Mouse (Mus musculus) kidney, adult 2 months (tissue): Measurements from ENCODE around the gene Capsl. TPM values are rescaled to one million over a fixed set of nuclear protein-coding genes. Genes with fewer than 3 reads are reported as not detected.

Experiments
- DNase-seq: peaks from one replicate; pipeline ENCODE4 v3.0.0; 2021
- H3K27ac ChIP-seq: fragments of 200-500 bp; 2 replicates; pipeline ENCODE4 v1.5.1; 2012; ENCODE audit warnings: low read depth, low read length, control low read depth, inconsistent platforms; ENCODE audit not compliant: insufficient read depth
- H3K27me3 ChIP-seq: fragments of 200-500 bp; replicated peaks from 2 replicates; pipeline ENCODE4 v1.6.1; 2012; ENCODE audit warnings: mild to moderate bottlenecking, moderate library complexity, low read length, inconsistent platforms; ENCODE audit not compliant: control insufficient read depth, insufficient read depth
- H3K36me3 ChIP-seq: fragments of 200-500 bp; 2 replicates; pipeline ENCODE4 v1.6.1; 2012; ENCODE audit warnings: mild to moderate bottlenecking, moderate library complexity, low read length, inconsistent platforms; ENCODE audit not compliant: control insufficient read depth, insufficient read depth
- H3K4me1 ChIP-seq: fragments of 200-500 bp; 2 replicates; pipeline ENCODE4 v1.6.1; 2011; ENCODE audit warnings: low read length; ENCODE audit not compliant: control insufficient read depth, insufficient read depth
- H3K4me3 ChIP-seq: fragments of 200-500 bp; 2 replicates; pipeline ENCODE4 v1.5.1; 2011; ENCODE audit warnings: mild to moderate bottlenecking, low read depth, low read length, control low read depth; ENCODE audit not compliant: insufficient read depth
- CTCF ChIP-seq: fragments of 200-500 bp; conservative IDR thresholded peaks from 2 replicates; pipeline ENCODE4 v1.5.1; 2011; ENCODE audit warnings: low read depth, mild to moderate bottlenecking, control low read depth, low read length, moderate library complexity, mixed read lengths; ENCODE audit not compliant: insufficient read depth, insufficient read length
- POLR2A ChIP-seq: fragments of 200-500 bp; IDR thresholded peaks from one replicate; pipeline ENCODE4 v1.6.1; 2011; ENCODE audit warnings: low read depth, low read length, control low read depth
- WGBS: fragments of 180-500 bp; shearing (Covaris S2); methylation state at CpG from one replicate; pipeline ENCODE4 v1.1.7; 2018; 5-methylcytosine and 5-hydroxymethylcytosine counted together
- polyA plus RNA-seq: library from polyadenylated mRNA; depleted of rRNA; stranded (reverse); fragments of >200 nt; gene quantifications from 2 replicates; pipeline ENCODE4 v1.2.3, GENCODE M21; 2012

Capsl gene
- polyA plus RNA-seq, 1 experiment = 0.33 TPM

DNA sequence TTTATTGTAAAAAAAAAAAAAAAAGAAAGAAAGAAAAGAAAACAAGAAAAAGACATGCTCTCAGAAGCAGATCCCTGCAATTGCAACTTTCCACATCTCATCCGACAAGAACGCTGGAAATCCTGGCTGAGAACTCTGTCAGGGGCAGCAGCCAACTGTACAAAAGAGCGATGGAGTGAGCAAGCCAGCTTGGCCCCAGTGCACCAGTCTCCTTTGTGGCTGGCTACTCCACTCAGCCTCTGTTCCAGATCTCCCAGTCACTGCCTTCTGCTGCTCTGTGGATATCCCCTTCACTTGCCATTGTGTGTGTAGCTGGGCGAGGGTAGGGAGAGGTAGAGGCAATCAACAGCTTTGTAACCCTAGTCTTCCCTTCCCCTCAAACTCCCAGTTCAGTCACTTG is 18.4 kb downstream of the Capsl start:
- WGBS = 82% methylated on average over 4 of the region's 4 CpGs
- H3K36me3 ChIP-seq = no peaks in the 10 kb centered on the region
- no peak for DNase-seq
- no peak overlapping the region for H3K4me3 ChIP-seq
- H3K4me1 ChIP-seq = no peaks in the 10 kb centered on the region
- TF ChIP-seq POLR2A = no peak
- no peak for TF ChIP-seq CTCF
- no peak overlapping the region for H3K27ac ChIP-seq
- no peaks in the 10 kb centered on the region for H3K27me3 ChIP-seq

DNA sequence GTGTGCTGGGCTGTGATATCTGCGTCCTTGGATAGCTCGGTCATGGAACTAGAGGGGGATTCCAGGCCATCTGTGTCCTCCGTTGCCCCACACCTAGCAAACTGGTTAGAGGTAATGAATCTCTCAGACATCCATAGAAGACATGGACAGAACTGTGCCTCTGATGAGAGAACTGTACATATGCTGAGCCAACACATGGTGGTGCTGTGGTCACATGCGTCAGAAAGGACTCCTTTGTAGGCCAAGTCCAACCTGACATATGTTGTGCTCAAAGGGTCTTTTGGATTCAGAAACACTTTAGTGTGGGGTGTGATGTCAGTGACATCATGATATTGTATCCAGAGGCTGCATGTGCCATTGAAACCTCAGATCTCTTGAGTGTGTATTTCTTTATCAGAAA is 19.4 kb downstream of the Capsl start:
- Histone ChIP-seq H3K27ac (no peak overlapping the region), H3K4me1 (no peaks in the 10 kb centered on the region), H3K27me3 (no peaks in the 10 kb centered on the region), H3K4me3 (no peak overlapping the region), H3K36me3 (no peaks in the 10 kb centered on the region)
- DNase-seq = peak; percentile 26
- 52% methylated on average over 4 of the region's 4 CpGs for WGBS
- TF ChIP-seq POLR2A (no peak), CTCF (peak; percentile 75)

DNA sequence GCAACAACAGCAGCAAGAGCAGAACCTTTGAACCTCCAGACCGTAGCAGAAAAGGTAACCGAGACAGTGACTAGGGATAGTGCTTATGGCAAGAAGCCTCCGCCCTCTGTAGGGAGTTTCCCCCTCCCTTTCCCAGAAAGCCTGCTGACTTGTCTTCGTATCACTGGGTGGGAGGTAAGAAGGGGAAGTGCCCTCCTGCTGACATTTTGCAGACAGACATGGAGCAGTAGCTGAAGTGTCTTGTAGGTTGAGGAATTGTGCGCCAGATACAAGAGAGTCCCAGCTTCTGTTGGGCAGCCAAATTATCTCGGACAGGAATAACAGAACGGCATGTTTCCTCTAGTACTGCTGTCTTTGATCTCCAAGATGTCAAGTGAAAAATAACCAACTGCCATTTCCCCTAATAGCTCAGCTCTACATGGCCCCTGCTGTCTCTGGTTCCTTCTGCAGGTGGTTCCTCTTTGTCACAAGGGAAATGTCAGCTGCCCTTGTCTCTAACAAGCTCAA is 27.7 kb downstream of the Capsl start:
- Histone ChIP-seq H3K36me3 (no peaks in the 10 kb centered on the region), H3K4me1 (no peaks in the 10 kb centered on the region), H3K4me3 (no peak overlapping the region), H3K27me3 (no peaks in the 10 kb centered on the region), H3K27ac (no peak overlapping the region)
- TF ChIP-seq POLR2A = no peak
- 43% methylated on average over 7 of the region's 7 CpGs for WGBS
- DNase-seq = no peak

DNA sequence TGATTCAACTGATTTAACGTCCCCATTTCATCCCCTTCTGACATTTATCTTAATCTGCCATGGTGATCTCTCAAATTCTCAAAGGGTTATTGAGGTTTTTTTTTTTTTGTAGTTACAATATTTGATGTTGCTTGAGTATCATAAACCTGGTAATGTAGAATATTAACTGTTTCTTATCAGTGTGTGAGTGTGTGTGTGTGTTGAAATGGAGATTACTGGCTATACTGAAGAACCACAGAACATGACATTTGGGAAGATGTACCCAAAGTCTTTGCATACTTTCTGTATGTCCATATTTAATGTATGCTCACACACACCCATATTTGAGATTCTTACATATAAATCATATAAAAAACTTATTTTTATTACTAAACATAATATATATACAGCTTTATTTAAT is 28.2 kb downstream of the Capsl start:
- no peaks in the 10 kb centered on the region for H3K4me1 ChIP-seq
- H3K27me3 ChIP-seq = no peaks in the 10 kb centered on the region
- WGBS = 42% methylated on average over 1 of the region's 1 CpGs
- H3K4me3 ChIP-seq = no peak overlapping the region
- H3K27ac ChIP-seq = no peak overlapping the region
- no peak for DNase-seq
- no peak for TF ChIP-seq POLR2A
- TF ChIP-seq CTCF = no peak
- no peaks in the 10 kb centered on the region for H3K36me3 ChIP-seq

DNA sequence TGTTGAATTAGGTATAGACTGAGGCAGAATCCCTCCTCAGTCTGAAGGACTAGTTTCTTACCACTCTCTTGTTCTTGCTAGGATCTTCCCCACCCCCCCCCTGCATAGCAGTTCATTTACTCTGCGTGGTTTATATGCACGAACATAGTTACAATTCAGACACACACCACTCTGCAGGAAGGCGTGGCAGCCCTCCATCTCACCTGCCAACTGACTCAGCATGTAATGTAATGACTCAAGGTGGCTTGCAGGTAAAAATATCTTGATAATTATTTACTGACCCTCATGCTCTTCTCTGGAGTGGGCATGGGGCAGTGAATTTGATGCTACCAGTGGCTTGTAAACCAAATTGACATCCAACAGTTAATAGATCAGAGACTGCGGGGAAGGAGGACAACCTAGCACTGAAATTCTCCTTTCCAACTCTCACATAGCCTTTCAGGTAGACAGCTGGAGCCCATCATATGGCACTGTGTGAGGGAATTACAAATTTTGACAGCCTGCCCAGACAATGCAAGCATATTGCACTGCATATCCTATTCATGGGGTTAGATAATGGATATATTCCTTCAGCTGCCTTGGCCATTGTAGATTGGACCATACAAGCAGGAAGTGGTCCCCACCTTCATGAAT is 35.3 kb downstream of the Capsl start:
- TF ChIP-seq POLR2A = no peak
- TF ChIP-seq CTCF = no peak
- Histone ChIP-seq H3K36me3 (no peaks in the 10 kb centered on the region), H3K4me1 (no peaks in the 10 kb centered on the region), H3K4me3 (no peak overlapping the region), H3K27me3 (no peaks in the 10 kb centered on the region), H3K27ac (no peak overlapping the region)
- 93% methylated on average over 4 of the region's 4 CpGs for WGBS
- DNase-seq = no peak

DNA sequence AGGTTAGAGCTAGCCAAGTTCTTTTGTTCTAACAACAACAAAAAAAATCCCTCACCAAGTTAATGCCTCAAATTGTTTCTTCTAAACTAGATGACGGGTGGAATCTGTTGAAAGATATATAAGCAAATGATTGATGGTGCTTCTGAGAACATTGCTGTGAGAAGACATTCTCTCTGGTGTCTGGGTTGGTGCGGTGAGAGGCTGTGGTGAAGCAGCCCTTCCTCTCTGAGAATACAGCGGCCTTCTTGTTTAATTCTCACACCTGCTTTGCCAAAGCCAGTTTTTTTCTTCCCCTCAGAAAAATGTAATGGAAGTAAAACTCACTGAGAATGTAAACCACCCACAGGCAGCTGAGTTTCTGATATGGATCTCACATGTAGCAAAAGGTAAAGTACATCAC is 36.3 kb downstream of the Capsl start:
- Histone ChIP-seq H3K27me3 (no peaks in the 10 kb centered on the region), H3K4me1 (no peaks in the 10 kb centered on the region), H3K36me3 (no peaks in the 10 kb centered on the region), H3K4me3 (no peak overlapping the region), H3K27ac (no peak overlapping the region)
- TF ChIP-seq POLR2A (no peak), CTCF (no peak)
- no peak for DNase-seq
- WGBS = 60% methylated on average over 3 of the region's 3 CpGs

DNA sequence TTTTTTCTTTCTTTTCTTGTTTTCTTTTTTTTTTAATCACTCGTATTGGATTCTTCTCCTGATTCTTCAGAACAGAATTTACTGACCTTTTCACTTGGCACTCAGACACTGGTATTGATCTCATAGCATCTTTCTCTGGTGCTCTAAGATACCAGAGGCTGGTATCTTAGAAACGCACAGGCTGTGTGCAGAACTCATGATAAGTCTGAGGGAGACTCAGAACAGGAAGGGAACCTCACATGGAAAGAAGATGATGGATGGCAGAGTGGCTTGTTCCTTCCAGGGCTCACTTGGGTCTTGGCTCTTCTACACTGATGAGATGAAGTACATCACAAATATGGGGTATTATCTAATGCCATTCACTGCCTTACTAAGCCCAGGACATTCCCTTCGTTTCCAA is 36.8 kb downstream of the Capsl start:
- Histone ChIP-seq H3K4me3 (no peak overlapping the region), H3K4me1 (no peaks in the 10 kb centered on the region), H3K27me3 (no peaks in the 10 kb centered on the region), H3K27ac (no peak overlapping the region), H3K36me3 (no peaks in the 10 kb centered on the region)
- no peak for TF ChIP-seq POLR2A
- 76% methylated on average over 3 of the region's 3 CpGs for WGBS
- DNase-seq = no peak

DNA sequence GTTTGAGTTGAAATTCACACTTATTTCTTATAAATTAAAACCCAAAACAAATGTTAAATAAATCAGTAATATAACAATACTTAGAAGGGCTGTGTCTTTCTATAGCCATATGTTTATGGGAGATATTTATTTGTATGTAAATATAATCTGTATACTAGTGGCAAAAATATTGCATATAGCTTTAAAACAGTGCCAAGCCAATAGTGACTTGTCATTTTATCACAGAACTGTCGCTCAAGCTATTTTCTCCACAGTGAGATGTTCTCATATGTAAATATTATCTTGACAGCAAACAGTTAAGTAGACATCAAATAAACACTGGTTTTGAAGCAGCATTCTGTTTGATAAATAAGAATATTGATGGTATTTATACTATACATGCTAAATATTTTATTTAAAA is 37.4 kb downstream of the Capsl start:
- Histone ChIP-seq H3K4me3 (no peak overlapping the region), H3K27ac (no peak overlapping the region), H3K27me3 (no peaks in the 10 kb centered on the region), H3K36me3 (no peaks in the 10 kb centered on the region), H3K4me1 (no peaks in the 10 kb centered on the region)
- WGBS = 87% methylated on average over 1 of the region's 1 CpGs
- no peak for DNase-seq
- TF ChIP-seq POLR2A (no peak), CTCF (no peak)
